11 mouse cellular contexts compared by ENCODE assay signal in the genomic region with DNA sequence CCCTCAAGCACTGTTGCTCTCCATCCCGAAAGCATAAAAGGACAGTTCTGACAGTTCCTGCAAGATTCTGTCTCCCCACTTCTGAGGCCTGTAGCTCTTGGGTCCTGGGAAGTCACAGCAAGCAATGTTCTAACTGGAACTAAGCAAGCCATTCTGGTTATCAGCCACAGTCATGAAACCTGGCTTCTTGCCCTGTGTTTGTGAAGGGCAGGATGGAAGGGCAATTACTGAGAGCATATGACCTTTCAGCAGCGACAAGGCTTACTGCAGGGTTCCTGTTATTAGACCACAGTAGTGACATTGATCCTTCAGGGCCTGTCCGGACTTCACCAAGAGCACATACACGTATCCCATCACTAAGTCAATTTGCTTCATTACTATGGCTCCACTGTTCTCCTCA.
DNase-seq lines count a peak whose midpoint lies in the region; ATAC-seq and TF ChIP-seq lines count a peak whose summit lies in the region.
"Had no signal": no experiment of that assay in that cellular context is flagged by ENCODE, and none has a peak within 500 bp of the region (broad histone marks: within the 10 kb centered on the region; RNA-seq: fewer than 3 reads in every experiment).

No protein-coding gene starts in this region.

- no peak overlapping the region for H3K27ac ChIP-seq in kidney, embryonic 15.5 days
- H3K27ac ChIP-seq in heart, postnatal 0 days (ENCODE audit: low read depth) = peak overlapping the region; percentile 90
- H3K27ac ChIP-seq: macrophage had no signal

- intact Hi-C loops in left cerebral cortex, postnatal 36 days (cut with DNase I) = no loop called here

- peak; percentile 55 for DNase-seq in kidney, adult 11 months
- DNase-seq in adrenal gland, postnatal 25 days = peak; percentile 49
- DNase-seq in heart, postnatal 0 days (ENCODE audit: low spot score) = peak; percentile 93
- peak; percentile 76 for DNase-seq in lung, postnatal 10 days
- DNase-seq in urinary bladder, adult 18-20 months (ENCODE audit: low spot score in 2 of 2) = no peak
- no peak for DNase-seq in left cerebral cortex, postnatal 36 days (ENCODE audit: low spot score in 2 of 2)
- no peak for DNase-seq in layer of hippocampus, adult 11-12 months (ENCODE audit: low spot score)
- DNase-seq: right cerebral cortex, postnatal 25 days; thymus, adult 2 months had no signal

- H3K9ac ChIP-seq in kidney, embryonic 15.5 days = no peak overlapping the region
- 0 out of 2 replicates have a peak overlapping the region, but pooled peaks have one; percentile 5 for H3K9ac ChIP-seq in heart, postnatal 0 days (replicated peaks; ENCODE audit: low read depth, low read length)

- H3K9me3 ChIP-seq in kidney, embryonic 15.5 days (replicated peaks) = no peaks in the 10 kb centered on the region
- H3K9me3 ChIP-seq in heart, postnatal 0 days (replicated peaks; ENCODE audit: control insufficient read depth, low read length) = no peaks in the 10 kb centered on the region

- no peak for TF ChIP-seq EP300 in heart, postnatal 0 days (IDR thresholded peaks at IDR 0.05; ENCODE audit: low read depth)

- 0 out of 2 replicates have a peak, but pooled peaks have one; percentile 3 for TF ChIP-seq CTCF in heart, postnatal 0 days (IDR thresholded peaks at IDR 0.05; ENCODE audit: low read depth)

- H3K4me1 ChIP-seq in kidney, embryonic 15.5 days = no peaks in the 10 kb centered on the region
- H3K4me1 ChIP-seq in heart, postnatal 0 days (ENCODE audit: control insufficient read depth, insufficient read depth) = peaks cover 19% of the 10 kb centered on the region

- H3K36me3 ChIP-seq in kidney, embryonic 15.5 days = no peaks in the 10 kb centered on the region; the same call in 1 of the 2 replicates
- H3K36me3 ChIP-seq in heart, postnatal 0 days (replicated peaks; ENCODE audit: control insufficient read depth, insufficient read depth, low read length) = peaks cover 12% of the 10 kb centered on the region

- ATAC-seq in kidney, embryonic 15.5 days (replicated peaks; ENCODE audit: low FRiP score) = no peak
- ATAC-seq in heart, postnatal 0 days (ENCODE audit: insufficient read depth, low read depth) = peak; percentile 86

- H3K27me3 ChIP-seq in kidney, embryonic 15.5 days = no peaks in the 10 kb centered on the region
- H3K27me3 ChIP-seq in heart, postnatal 0 days (ENCODE audit: control insufficient read depth, insufficient read depth, low read length) = no peaks in the 10 kb centered on the region

- no peak overlapping the region for H3K4me2 ChIP-seq in kidney, embryonic 15.5 days
- no peak overlapping the region for H3K4me2 ChIP-seq in heart, postnatal 0 days (ENCODE audit: low read depth, low read length)

- WGBS in kidney, embryonic 15.5 days = 74% methylated on average over 4 of the region's 4 CpGs
- WGBS in heart, postnatal 0 days = 11% methylated on average over 4 of the region's 4 CpGs

- no peak overlapping the region for H3K4me3 ChIP-seq in kidney, embryonic 15.5 days (replicated peaks)
- H3K4me3 ChIP-seq in heart, postnatal 0 days (ENCODE audit: low read depth, low read length) = no peak overlapping the region

Comparison
In these comparisons a context has a peak if more than half of its experiments do, and no peak if none do; other contexts are left out.
1. DNase-seq: peak in kidney, adult 11 months (single experiment), adrenal gland, postnatal 25 days (single experiment), heart, postnatal 0 days (single experiment) and lung, postnatal 10 days (single experiment); none in urinary bladder, adult 18-20 months (0 of 2), left cerebral cortex, postnatal 36 days (0 of 2) and layer of hippocampus, adult 11-12 months (single experiment).